Mouse (Mus musculus) heart, adult 2 months (tissue): Measurements from ENCODE around the gene Hnrnpa3.

Source experiments
- CTCF ChIP-seq: fragments of 200-600 bp; IDR thresholded peaks from 2 replicates; pipeline ENCODE4 v1.8.1; 2022; ENCODE audit warnings: antibody characterized with exemption, mild to moderate bottlenecking, moderate library complexity
- EP300 ChIP-seq: fragments of 200-500 bp; IDR thresholded peaks from 2 replicates; pipeline ENCODE4 v1.6.1; 2011; ENCODE audit warnings: low read depth, low read length, control low read depth; ENCODE audit not compliant: insufficient read depth

GRCm38 (mm10) chr2:75684526-75684925, 25.5 kb downstream of the Hnrnpa3 start:
- TF ChIP-seq CTCF, result no peak
- TF ChIP-seq EP300, result no peak
